Mouse (Mus musculus) megakaryocyte, embryonic 14.5 days (primary cell): ENCODE results near the gene Cyp20a1.

Source experiments
- FLI1 ChIP-seq: IDR thresholded peaks from 2 replicates; pipeline ENCODE4 v1.6.1; 2012; ENCODE audit warnings: low read length, inconsistent platforms, mixed read lengths
- GATA1 ChIP-seq: IDR thresholded peaks from 3 replicates; pipeline ENCODE4 v1.6.1; 2012; ENCODE audit warnings: mixed read lengths, low read length, inconsistent platforms, borderline replicate concordance

DNA sequence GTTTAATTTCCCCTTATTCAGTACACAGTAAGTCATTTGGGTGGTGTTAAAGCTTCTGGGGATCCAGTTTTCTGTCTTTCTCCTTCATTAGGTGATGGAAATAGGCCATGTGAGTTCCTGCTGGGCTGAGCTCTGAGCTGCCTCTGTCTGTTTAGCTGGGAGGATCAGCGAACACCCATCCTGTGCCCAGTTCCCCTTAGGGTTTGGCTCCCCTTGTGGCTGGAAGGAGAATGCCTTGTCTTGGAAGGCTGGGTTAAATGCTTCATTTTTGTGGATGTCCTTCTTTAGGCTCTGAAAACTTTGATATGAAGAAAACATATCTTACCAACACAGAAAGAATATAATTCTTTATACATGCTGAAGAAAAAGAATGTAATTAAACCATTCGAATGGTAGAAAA lies 85.8 kb downstream of the Cyp20a1 start:
- TF ChIP-seq GATA1 (no peak), FLI1 (no peak)
